Mouse (Mus musculus): ENCODE data around the gene Dynlt1b. TPM values are rescaled to one million over a fixed set of nuclear protein-coding genes. Genes with fewer than 3 reads are reported as not detected.

The Dynlt1b gene
- total RNA-seq, 2 experiments from 2014 or later: 59.2 to 67.9 TPM

Other genes starting within 250 kb of the Dynlt1b start
- 10 to 100 TPM; 70.0 to 71.7 TPM for gene Tmem181a, start 173.3 kb upstream of the Dynlt1b start, total RNA-seq (2021)
- 10 to 100 TPM; 12.8 to 13.2 TPM for gene Dynlt1a, start 112.6 kb upstream of the Dynlt1b start, total RNA-seq (2021)
- 10 to 100 TPM; 20.5 TPM for gene Dynlt1c, start 171.6 kb downstream of the Dynlt1b start, total RNA-seq (2021)
- gene Dynlt1f, start 225.8 kb downstream of the Dynlt1b start, total RNA-seq (2021): 10 to 100 TPM; 37.0 to 42.8 TPM
- gene Sytl3, start 229.0 kb downstream of the Dynlt1b start, total RNA-seq (2021): under 1 TPM in 1 of 2 experiments, not detected in 1; 0.85 TPM

Measured in left cerebral cortex, postnatal 25 days (tissue).